24 mouse cellular contexts compared by ENCODE assay signal in genomic region chrX:135060184-135060583, GRCm38 (mm10). TPM values are rescaled to one million over a fixed set of nuclear protein-coding genes. Genes with fewer than 3 reads are reported as not detected.
A peak's percentile ranks its signal among the peaks of the same experiment; 100 is the strongest.
DNase-seq lines count a peak whose midpoint lies in the region; ATAC-seq and TF ChIP-seq lines count a peak whose summit lies in the region.
"Had no signal": no experiment of that assay in that cellular context is flagged by ENCODE, and none has a peak within 500 bp of the region (broad histone marks: within the 10 kb centered on the region; RNA-seq: fewer than 3 reads in every experiment).

No protein-coding gene starts in this region.

- H3K27ac ChIP-seq in hindbrain, postnatal 0 days: no peak overlapping the region
- H3K27ac ChIP-seq in hindbrain, embryonic 10.5 days: no peak overlapping the region
- H3K27ac ChIP-seq in midbrain, postnatal 0 days (ENCODE audit: low read depth, low read length): no peak overlapping the region
- no peak overlapping the region for H3K27ac ChIP-seq in midbrain, embryonic 13.5 days
- H3K27ac ChIP-seq: embryonic facial prominence, embryonic 13.5 days; embryonic facial prominence, embryonic 15.5 days; forebrain, embryonic 10.5 days; forebrain, embryonic 12.5 days; forebrain, embryonic 15.5 days had no signal

- no peaks in the 10 kb centered on the region for H3K9me3 ChIP-seq in hindbrain, postnatal 0 days (ENCODE audit: low read length)
- H3K9me3 ChIP-seq in hindbrain, embryonic 10.5 days: no peaks in the 10 kb centered on the region
- H3K9me3 ChIP-seq in midbrain, postnatal 0 days (ENCODE audit: low read length): no peaks in the 10 kb centered on the region
- H3K9me3 ChIP-seq in midbrain, embryonic 13.5 days: no peaks in the 10 kb centered on the region
- H3K9me3 ChIP-seq: embryonic facial prominence, embryonic 13.5 days; embryonic facial prominence, embryonic 15.5 days; forebrain, embryonic 10.5 days; forebrain, embryonic 12.5 days; forebrain, embryonic 15.5 days had no signal

- H3K4me2 ChIP-seq in hindbrain, postnatal 0 days (ENCODE audit: low read depth, low read length): no peak overlapping the region
- no peak overlapping the region for H3K4me2 ChIP-seq in midbrain, postnatal 0 days (ENCODE audit: low read depth, low read length, poor library complexity, severe bottlenecking)
- H3K4me2 ChIP-seq in midbrain, embryonic 13.5 days (replicated peaks): no peak overlapping the region
- H3K4me2 ChIP-seq: embryonic facial prominence, embryonic 13.5 days; embryonic facial prominence, embryonic 15.5 days; forebrain, embryonic 12.5 days; forebrain, embryonic 15.5 days had no signal

- ATAC-seq in hindbrain, postnatal 0 days: peak; percentile 43; the same call in 1 of the 2 replicates
- peak; percentile 54; the same call in 1 of the 2 replicates for ATAC-seq in midbrain, postnatal 0 days (ENCODE audit: low FRiP score)
- ATAC-seq in midbrain, embryonic 13.5 days: no peak
- ATAC-seq: forebrain, embryonic 15.5 days had no signal

- peak; percentile 7 for DNase-seq in heart, adult 11 months
- no peak for DNase-seq in heart, postnatal 4 days
- peak; percentile 5 for DNase-seq in hindbrain, postnatal 0 days (ENCODE audit: low spot score)
- DNase-seq in hindbrain, embryonic 10.5 days (ENCODE audit: low spot score): no peak
- peak; percentile 19 for DNase-seq in midbrain, postnatal 0 days (ENCODE audit: low spot score)
- DNase-seq in brain, embryonic 14.5 days (ENCODE audit: low read depth): peak; percentile 3
- DNase-seq in kidney, postnatal 25 days: no peak
- DNase-seq: adrenal gland, adult 2 months; adrenal gland, postnatal 10 days; adrenal gland, postnatal 25 days; cerebellum, adult 11 months; cerebellum, adult 18-20 months; cerebellum, adult 8-10 months; cerebellum, adult 9-11 months; cerebellum, postnatal 14 days; cerebellum, postnatal 36 days; embryo, embryonic 11 days had no signal

- no peaks in the 10 kb centered on the region for H3K4me1 ChIP-seq in hindbrain, postnatal 0 days (ENCODE audit: insufficient read depth, low read length)
- H3K4me1 ChIP-seq in hindbrain, embryonic 10.5 days (replicated peaks): no peaks in the 10 kb centered on the region
- no peaks in the 10 kb centered on the region for H3K4me1 ChIP-seq in midbrain, postnatal 0 days (ENCODE audit: insufficient read depth, low read length)
- H3K4me1 ChIP-seq in midbrain, embryonic 13.5 days (replicated peaks): no peaks in the 10 kb centered on the region
- H3K4me1 ChIP-seq: embryonic facial prominence, embryonic 13.5 days; embryonic facial prominence, embryonic 15.5 days; forebrain, embryonic 10.5 days; forebrain, embryonic 12.5 days; forebrain, embryonic 15.5 days had no signal

- H3K4me3 ChIP-seq in hindbrain, postnatal 0 days (ENCODE audit: low read length): no peak overlapping the region
- H3K4me3 ChIP-seq in hindbrain, embryonic 10.5 days: no peak overlapping the region
- no peak overlapping the region for H3K4me3 ChIP-seq in midbrain, postnatal 0 days (ENCODE audit: low read depth, low read length)
- H3K4me3 ChIP-seq in midbrain, embryonic 13.5 days (replicated peaks): no peak overlapping the region
- H3K4me3 ChIP-seq: embryonic facial prominence, embryonic 13.5 days; embryonic facial prominence, embryonic 15.5 days; erythroblast, embryonic 14.5 days; forebrain, embryonic 10.5 days; forebrain, embryonic 12.5 days; forebrain, embryonic 15.5 days had no signal

- H3K36me3 ChIP-seq in hindbrain, postnatal 0 days (ENCODE audit: insufficient read depth, low read length): no peaks in the 10 kb centered on the region
- H3K36me3 ChIP-seq in hindbrain, embryonic 10.5 days: no peaks in the 10 kb centered on the region
- H3K36me3 ChIP-seq in midbrain, postnatal 0 days (ENCODE audit: insufficient read depth, low read length): no peaks in the 10 kb centered on the region
- no peaks in the 10 kb centered on the region for H3K36me3 ChIP-seq in midbrain, embryonic 13.5 days
- H3K36me3 ChIP-seq: embryonic facial prominence, embryonic 13.5 days; embryonic facial prominence, embryonic 15.5 days; forebrain, embryonic 10.5 days; forebrain, embryonic 12.5 days; forebrain, embryonic 15.5 days had no signal

- H3K27me3 ChIP-seq in hindbrain, postnatal 0 days (ENCODE audit: insufficient read depth, low read length): no peaks in the 10 kb centered on the region
- H3K27me3 ChIP-seq in hindbrain, embryonic 10.5 days (ENCODE audit: insufficient read depth, poor library complexity, severe bottlenecking): peaks cover 69% of the 10 kb centered on the region
- no peaks in the 10 kb centered on the region for H3K27me3 ChIP-seq in midbrain, postnatal 0 days (ENCODE audit: insufficient read depth, low read length)
- peaks cover 2% of the 10 kb centered on the region; the same call in 1 of the 2 replicates for H3K27me3 ChIP-seq in midbrain, embryonic 13.5 days
- H3K27me3 ChIP-seq: embryonic facial prominence, embryonic 15.5 days; forebrain, embryonic 15.5 days had no signal

- no peak for TF ChIP-seq POLR2A in brain, embryonic 14.5 days (IDR thresholded peaks at IDR 0.05; ENCODE audit: borderline replicate concordance, extremely low read depth, insufficient read depth, insufficient read length, poor library complexity, severe bottlenecking)

- no peak overlapping the region for H3K9ac ChIP-seq in hindbrain, postnatal 0 days (replicated peaks; ENCODE audit: low read length)
- H3K9ac ChIP-seq in midbrain, postnatal 0 days (replicated peaks; ENCODE audit: low read length, poor library complexity, severe bottlenecking): no peak overlapping the region
- no peak overlapping the region for H3K9ac ChIP-seq in midbrain, embryonic 13.5 days (replicated peaks)
- H3K9ac ChIP-seq: embryonic facial prominence, embryonic 13.5 days; embryonic facial prominence, embryonic 15.5 days; forebrain, embryonic 12.5 days; forebrain, embryonic 15.5 days had no signal

- no peak for TF ChIP-seq CTCF in hindbrain, postnatal 0 days (IDR thresholded peaks at IDR 0.05; ENCODE audit: low read depth)
- TF ChIP-seq CTCF in midbrain, postnatal 0 days (IDR thresholded peaks at IDR 0.05): no peak
- TF ChIP-seq CTCF in brain, embryonic 14.5 days (IDR thresholded peaks at IDR 0.05; ENCODE audit: borderline replicate concordance, extremely low read depth, insufficient read depth, insufficient read length): no peak

- 76% methylated on average over 3 of the region's 3 CpGs for WGBS in hindbrain, postnatal 0 days
- 86% methylated on average over 3 of the region's 3 CpGs for WGBS in hindbrain, embryonic 10.5 days
- 62% methylated on average over 3 of the region's 3 CpGs for WGBS in midbrain, postnatal 0 days
- 83% methylated on average over 3 of the region's 3 CpGs for WGBS in midbrain, embryonic 13.5 days

RNA-seq across cellular contexts. Expression of gene Zmat1, which starts 51.2 kb away (rescaled TPM):
- total RNA-seq in heart, postnatal 4 days (2021): 1 to 10 TPM; 4.2 to 6.1 TPM
- 0.89 and 2.8 TPM in 2 replicates for total RNA-seq in hindbrain, postnatal 0 days (2014; rRNA removed)
- polyA plus RNA-seq in hindbrain, postnatal 0 days (2015; fragmentation: Nextera tagmentation; extraction: Ambion mirVana): 7.4 and 8.9 TPM in 2 replicates
- 4.1 and 4.2 TPM in 2 replicates for polyA plus RNA-seq in hindbrain, embryonic 10.5 days (2016; fragmentation: Nextera tagmentation; extraction: Ambion mirVana)
- total RNA-seq in midbrain, postnatal 0 days (2014; rRNA removed): 2.0 and 4.2 TPM in 2 replicates
- 9.5 and 9.7 TPM in 2 replicates for polyA plus RNA-seq in midbrain, postnatal 0 days (2015; fragmentation: Nextera tagmentation; extraction: Ambion mirVana)
- 7.1 TPM in 2 replicates for polyA plus RNA-seq in midbrain, embryonic 13.5 days (2015; fragmentation: Nextera tagmentation; extraction: Ambion mirVana)
- polyA plus RNA-seq in brain, embryonic 14.5 days (2012; rRNA removed): 1.3 and 4.5 TPM in 2 replicates

Comparison
In these comparisons a context has a peak if more than half of its experiments do, and no peak if none do; other contexts are left out.
1. DNase-seq: peak in heart, adult 11 months (single experiment), hindbrain, postnatal 0 days (single experiment), midbrain, postnatal 0 days (single experiment) and brain, embryonic 14.5 days (single experiment); none in heart, postnatal 4 days (single experiment), hindbrain, embryonic 10.5 days (single experiment) and kidney, postnatal 25 days (0 of 2).